Mouse (Mus musculus) frontal cortex, postnatal 14 days (tissue): ENCODE results near the gene Chst11.
"Not testable (repeated sequence)": the region's sequence is repeated elsewhere in the genome, so short reads cannot be mapped to it uniquely, and the experiment has no call there.

ENCODE experiments used
- DNase-seq, 2 experiments: peaks; one replicate each; pipeline ENCODE4 v3.0.0; 2022; ENCODE audit warnings: low spot score in 2 of 2

The Chst11 gene

GRCm38 (mm10) chr10:83107921-83108738 lies 122.8 kb downstream of the Chst11 start:
- no peak for DNase-seq

- DNase-seq = no peak
Measured at GRCm38 (mm10) chr10:83108946-83109345, 123.6 kb downstream of the Chst11 start.

GRCm38 (mm10) chr10:83111046-83111445 lies 125.7 kb downstream of the Chst11 start:
- DNase-seq = no peak

GRCm38 (mm10) chr10:83112345-83112744 lies 127.0 kb downstream of the Chst11 start:
- DNase-seq = no peak

GRCm38 (mm10) chr10:83114564-83114963 lies 129.3 kb downstream of the Chst11 start:
- DNase-seq = no peak

GRCm38 (mm10) chr10:83116889-83117288 lies 131.6 kb downstream of the Chst11 start:
- peak in 1 of 2 experiments; percentile 50 for DNase-seq

- no peak for DNase-seq
Measured at GRCm38 (mm10) chr10:83117851-83118250, 132.6 kb downstream of the Chst11 start.

- DNase-seq = no peak
Measured at GRCm38 (mm10) chr10:83118613-83119012, 133.3 kb downstream of the Chst11 start.

GRCm38 (mm10) chr10:83119016-83119415 lies 133.7 kb downstream of the Chst11 start:
- no peak for DNase-seq

GRCm38 (mm10) chr10:83119461-83119860 lies 134.2 kb downstream of the Chst11 start:
- not testable (repeated sequence) for DNase-seq

- no peak for DNase-seq
Measured at GRCm38 (mm10) chr10:83119909-83120308, 134.6 kb downstream of the Chst11 start.

- no peak for DNase-seq
Measured at GRCm38 (mm10) chr10:83120938-83121337, 135.6 kb downstream of the Chst11 start.

- no peak for DNase-seq
Measured at GRCm38 (mm10) chr10:83124560-83124959, 139.3 kb downstream of the Chst11 start.

GRCm38 (mm10) chr10:83126447-83126846 lies 141.1 kb downstream of the Chst11 start:
- DNase-seq = no peak

- DNase-seq = no peak
Measured at GRCm38 (mm10) chr10:83128435-83128834, 143.1 kb downstream of the Chst11 start.

- DNase-seq = no peak
Measured at GRCm38 (mm10) chr10:83129624-83130218, 144.4 kb downstream of the Chst11 start.

GRCm38 (mm10) chr10:83130611-83131010 lies 145.3 kb downstream of the Chst11 start:
- no peak for DNase-seq

- no peak for DNase-seq
Measured at GRCm38 (mm10) chr10:83131884-83132283, 146.6 kb downstream of the Chst11 start.

- DNase-seq = no peak
Measured at GRCm38 (mm10) chr10:83133866-83134570, 148.7 kb downstream of the Chst11 start.

- no peak for DNase-seq
Measured at GRCm38 (mm10) chr10:83134896-83135295, 149.6 kb downstream of the Chst11 start.

GRCm38 (mm10) chr10:83135963-83136362 lies 150.7 kb downstream of the Chst11 start:
- no peak for DNase-seq

GRCm38 (mm10) chr10:83137103-83137502 lies 151.8 kb downstream of the Chst11 start:
- no peak for DNase-seq

GRCm38 (mm10) chr10:83139276-83139675 lies 154.0 kb downstream of the Chst11 start:
- DNase-seq = no peak
